Mouse (Mus musculus) heart, postnatal 0 days (tissue): Measurements from ENCODE around the gene Vps13c. TPM values are rescaled to one million over a fixed set of nuclear protein-coding genes. Genes with fewer than 3 reads are reported as not detected.
A peak's percentile ranks its signal among the peaks of the same experiment; 100 is the strongest.

ENCODE experiments used
- ATAC-seq: fragments of 200-750 bp; cut with Nextera tagmentation; 2 replicates; pipeline ENCODE4 v1.8.0; 2017; ENCODE audit warnings: low read depth, moderate number of reproducible peaks, moderate library complexity; ENCODE audit not compliant: insufficient read depth
- DNase-seq: peaks from one replicate; pipeline ENCODE4 v3.0.0-alpha.2; 2016; ENCODE audit warnings: low spot score
- H3K27ac ChIP-seq: fragments of 300-500 bp; sonication (generic); 2 replicates; pipeline ENCODE4 v1.5.1; 2014; ENCODE audit warnings: low read depth, mild to moderate bottlenecking
- H3K27me3 ChIP-seq: fragments of 300-500 bp; sonication (generic); 2 replicates; pipeline ENCODE4 v1.6.1; 2014; ENCODE audit warnings: low read length, mixed read lengths; ENCODE audit not compliant: control insufficient read depth, insufficient read depth
- H3K36me3 ChIP-seq: fragments of 300-500 bp; sonication (generic); replicated peaks from 2 replicates; pipeline ENCODE4 v1.6.1; 2014; ENCODE audit warnings: low read length, mixed read lengths; ENCODE audit not compliant: control insufficient read depth, insufficient read depth
- H3K4me1 ChIP-seq: fragments of 300-500 bp; sonication (generic); 2 replicates; pipeline ENCODE4 v1.6.1; 2014; ENCODE audit warnings: antibody characterized with exemption; ENCODE audit not compliant: control insufficient read depth, insufficient read depth
- H3K4me2 ChIP-seq: fragments of 300-500 bp; sonication (generic); 2 replicates; pipeline ENCODE4 v1.6.1; 2014; ENCODE audit warnings: low read depth, mild to moderate bottlenecking, low read length, moderate library complexity
- H3K4me3 ChIP-seq: fragments of 300-500 bp; sonication (generic); 2 replicates; pipeline ENCODE4 v1.5.1; 2014; ENCODE audit warnings: low read depth, low read length
- H3K9ac ChIP-seq: fragments of 300-500 bp; sonication (generic); replicated peaks from 2 replicates; pipeline ENCODE4 v1.6.1; 2014; ENCODE audit warnings: low read depth, low read length, mixed read lengths
- H3K9me3 ChIP-seq: fragments of 300-500 bp; sonication (generic); replicated peaks from 2 replicates; pipeline ENCODE4 v1.6.1; 2016; ENCODE audit warnings: low read length; ENCODE audit not compliant: control insufficient read depth
- CTCF ChIP-seq: IDR thresholded peaks from 2 replicates; pipeline ENCODE4 v1.5.1; 2016; ENCODE audit warnings: antibody characterized with exemption, control low read depth, low read depth
- EP300 ChIP-seq: IDR thresholded peaks from 2 replicates; pipeline ENCODE4 v1.6.1; 2016; ENCODE audit warnings: antibody characterized with exemption, low read depth
- WGBS: fragments of 180-500 bp; shearing (Covaris S2); extraction: QIAGEN DNeasy Blood & Tissue Kit; methylation state at CpG from one replicate; pipeline ENCODE4 v1.1.7; 2014; 5-methylcytosine and 5-hydroxymethylcytosine counted together
- polyA plus RNA-seq: library from polyadenylated mRNA; unstranded; fragments of >200 nt; fragmentation: Nextera tagmentation; extraction: Ambion mirVana; gene quantifications from 2 replicates; pipeline ENCODE4 v1.2.1, GENCODE M21; 2015
- total RNA-seq: library from RNA; depleted of rRNA; stranded (reverse); fragments of >200 nt; gene quantifications from 2 replicates; pipeline ENCODE4 v1.2.3, GENCODE M21; 2014; ENCODE audit warnings: low replicate concordance

Vps13c gene
- total and polyA plus RNA-seq, 2 experiments from 2014 or later: 3.9 to 26.0 TPM

DNA sequence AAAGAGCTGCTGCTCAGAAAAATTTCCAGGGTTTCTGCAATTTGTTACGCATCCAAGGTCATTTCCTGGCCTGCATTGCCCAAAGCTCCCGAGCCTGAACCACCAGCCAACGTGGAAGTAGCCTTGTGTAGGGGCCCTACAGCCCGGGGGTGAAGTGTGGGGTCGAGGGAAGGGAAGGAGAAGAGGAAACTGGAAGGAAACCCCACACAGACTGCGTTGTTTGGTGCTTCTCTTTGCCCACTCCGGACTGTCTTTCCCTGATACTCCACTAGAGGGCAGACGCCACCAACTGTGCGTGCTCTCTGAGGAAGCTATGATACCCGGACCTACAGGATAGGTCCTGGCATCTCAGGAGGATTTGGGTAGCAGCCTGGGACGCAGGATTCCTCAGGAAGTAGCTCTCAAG is 174.8 kb downstream of the Vps13c start:
- no peaks in the 10 kb centered on the region for H3K9me3 ChIP-seq
- no peaks in the 10 kb centered on the region for H3K36me3 ChIP-seq
- no peak overlapping the region for H3K27ac ChIP-seq
- DNase-seq (peak; percentile 35), ATAC-seq (peak; percentile 60)
- H3K4me3 ChIP-seq: no peak overlapping the region
- no peaks in the 10 kb centered on the region for H3K4me1 ChIP-seq
- no peak overlapping the region for H3K4me2 ChIP-seq
- no peak overlapping the region for H3K9ac ChIP-seq
- TF ChIP-seq EP300: no peak
- TF ChIP-seq CTCF: peak; percentile 95
- H3K27me3 ChIP-seq: peaks cover 11% of the 10 kb centered on the region; the same call in 1 of the 2 replicates
- WGBS: 5% methylated on average over 11 of the region's 11 CpGs

DNA sequence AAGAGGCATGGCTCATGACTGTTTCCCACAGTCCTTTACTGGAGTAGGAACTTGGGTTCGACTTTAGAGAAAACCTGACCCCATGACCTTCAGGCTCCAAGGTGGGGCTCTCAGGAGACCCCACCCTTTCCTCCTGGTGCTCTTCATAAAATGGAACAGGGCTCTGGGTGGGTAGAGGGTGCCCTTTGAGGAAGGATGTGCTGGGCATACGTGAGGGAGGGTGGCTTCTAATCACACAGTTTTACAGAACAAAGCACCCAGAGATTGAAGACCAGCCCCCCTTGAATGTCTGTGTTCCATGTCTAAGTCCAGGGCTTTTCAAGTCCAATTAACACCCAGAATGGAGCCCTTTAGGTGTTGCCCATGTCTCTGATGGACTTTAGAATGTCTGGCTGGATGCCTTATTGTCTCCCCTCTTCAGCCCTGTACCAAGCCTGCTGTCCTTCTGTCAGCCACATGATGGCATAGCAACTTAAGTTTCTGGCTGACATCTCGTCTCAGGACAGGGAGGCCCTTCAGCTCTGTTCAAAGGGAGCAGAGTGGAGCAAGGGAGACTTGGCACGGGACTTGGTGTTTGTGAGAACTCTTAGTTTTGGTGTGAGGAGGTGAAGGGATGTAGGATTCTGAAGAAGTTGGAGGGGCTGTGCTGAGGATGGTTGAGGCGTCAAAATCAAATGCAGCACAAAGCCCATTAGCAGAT is 176.2 kb downstream of the Vps13c start:
- Histone ChIP-seq H3K4me3 (no peak overlapping the region), H3K9ac (no peak overlapping the region), H3K4me1 (no peaks in the 10 kb centered on the region), H3K27ac (no peak overlapping the region), H3K36me3 (no peaks in the 10 kb centered on the region), H3K4me2 (no peak overlapping the region), H3K27me3 (peaks cover 11% of the 10 kb centered on the region; the same call in 1 of the 2 replicates), H3K9me3 (no peaks in the 10 kb centered on the region)
- peak; percentile 86 for TF ChIP-seq CTCF
- TF ChIP-seq EP300: no peak
- WGBS: 45% methylated on average over 5 of the region's 5 CpGs
- DNase-seq: peak; percentile 72
- peak; percentile 75 for ATAC-seq

DNA sequence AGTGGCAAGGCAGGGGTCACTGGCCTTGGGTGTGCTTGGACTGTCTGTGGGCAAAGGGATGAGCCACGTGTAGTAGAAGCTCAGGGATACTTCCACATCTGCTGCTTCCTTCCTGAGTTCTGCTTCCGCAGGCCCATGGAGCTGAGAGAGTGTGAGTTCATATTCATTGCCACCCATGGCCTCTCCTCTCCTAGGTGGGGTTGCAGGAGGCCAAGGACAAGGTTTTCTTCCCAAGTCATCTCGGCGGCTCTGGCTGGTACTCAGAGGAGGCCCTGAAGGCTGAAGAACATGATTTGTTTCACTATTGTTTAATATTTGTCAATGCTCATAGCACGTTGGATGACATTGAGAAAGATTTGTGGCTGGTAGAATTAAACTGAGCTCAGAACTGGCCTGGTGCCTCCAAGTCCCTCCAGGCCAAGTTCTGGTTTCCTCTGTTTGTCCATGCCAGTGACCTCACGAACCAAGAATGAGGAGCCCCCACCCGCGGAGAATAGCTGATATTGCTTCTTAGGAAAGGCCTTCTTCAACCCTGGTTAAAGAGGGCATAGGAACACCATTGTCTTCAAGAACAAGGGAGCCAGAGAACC is 180.7 kb downstream of the Vps13c start:
- no peak for DNase-seq
- Histone ChIP-seq H3K4me2 (no peak overlapping the region), H3K4me1 (no peaks in the 10 kb centered on the region), H3K27me3 (peaks cover 6% of the 10 kb centered on the region; the same call in 1 of the 2 replicates), H3K4me3 (no peak overlapping the region), H3K36me3 (no peaks in the 10 kb centered on the region), H3K9ac (no peak overlapping the region), H3K27ac (no peak overlapping the region), H3K9me3 (no peaks in the 10 kb centered on the region)
- 65% methylated on average over 8 of the region's 8 CpGs for whole genome bisulfite sequencing
- no peak for TF ChIP-seq EP300
- no peak for TF ChIP-seq CTCF
- no peak for ATAC-seq

DNA sequence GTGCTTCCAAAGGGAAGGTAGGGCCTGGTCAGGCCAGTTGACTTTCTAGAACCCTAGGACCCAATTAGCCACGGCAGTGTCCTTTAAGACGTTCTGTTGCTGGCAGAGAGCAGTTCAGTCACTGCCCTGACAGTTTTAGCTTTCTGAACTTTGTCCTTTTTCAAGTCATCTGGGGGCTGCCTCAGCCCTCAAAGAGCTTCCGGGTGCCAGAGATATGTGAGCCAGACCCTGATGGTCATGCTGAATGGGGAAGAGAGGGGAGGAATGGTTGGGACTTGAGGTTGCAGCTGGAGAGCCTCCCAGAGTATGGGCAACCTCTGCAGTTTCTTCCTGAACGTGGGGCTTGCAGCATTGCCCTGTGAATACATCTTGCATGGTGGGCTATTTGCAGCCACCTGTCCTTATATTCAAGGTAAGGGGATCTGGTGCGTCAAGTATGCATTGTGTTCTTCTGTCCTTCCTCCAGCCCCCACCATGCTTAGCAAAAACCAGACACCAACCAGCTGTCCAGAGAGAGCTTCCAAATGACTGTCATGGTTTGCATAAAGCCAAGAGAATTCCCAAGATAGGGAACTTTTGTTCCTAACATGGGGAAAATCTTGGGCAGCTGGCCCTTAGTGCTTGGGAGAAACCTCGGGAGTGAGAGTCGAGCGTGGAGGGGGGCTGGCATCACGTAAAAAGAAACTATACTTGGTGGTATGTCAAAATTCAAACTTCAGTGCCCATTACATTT is 182.3 kb downstream of the Vps13c start:
- H3K9me3 ChIP-seq: no peaks in the 10 kb centered on the region
- H3K27me3 ChIP-seq: 0 out of 2 replicates have a peak, but pooled peaks cover 2% of the 10 kb centered on the region
- ATAC-seq (no peak), DNase-seq (no peak)
- H3K4me1 ChIP-seq: no peaks in the 10 kb centered on the region
- no peak overlapping the region for H3K9ac ChIP-seq
- H3K27ac ChIP-seq: no peak overlapping the region
- WGBS: 68% methylated on average over 9 of the region's 9 CpGs
- H3K4me2 ChIP-seq: no peak overlapping the region
- H3K36me3 ChIP-seq: no peaks in the 10 kb centered on the region
- no peak overlapping the region for H3K4me3 ChIP-seq
- TF ChIP-seq EP300 (no peak), CTCF (no peak)

DNA sequence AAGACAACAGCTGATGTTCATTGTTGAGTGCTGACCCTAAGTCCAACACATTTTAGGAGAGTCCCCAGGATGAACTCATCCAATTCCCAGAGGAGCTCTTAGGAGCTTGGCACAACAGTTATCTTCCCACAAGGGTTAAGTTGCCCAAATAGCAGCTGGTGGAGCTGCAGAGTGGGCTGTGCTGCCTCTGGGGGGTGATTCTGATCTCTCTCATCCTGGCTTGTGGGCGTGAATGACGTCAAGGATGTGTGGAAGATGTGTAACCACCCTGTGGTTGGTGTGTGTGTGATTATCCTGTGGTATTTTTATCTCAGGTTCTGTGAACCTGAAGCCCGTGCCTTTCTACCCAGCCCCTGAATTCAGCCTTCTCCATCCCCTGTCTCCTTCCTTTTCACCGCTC is 188.4 kb downstream of the Vps13c start:
- Histone ChIP-seq H3K36me3 (no peaks in the 10 kb centered on the region), H3K4me1 (no peaks in the 10 kb centered on the region), H3K27me3 (no peaks in the 10 kb centered on the region), H3K27ac (no peak overlapping the region), H3K9me3 (no peaks in the 10 kb centered on the region), H3K4me3 (no peak overlapping the region), H3K9ac (no peak overlapping the region), H3K4me2 (no peak overlapping the region)
- DNase-seq (no peak), ATAC-seq (no peak)
- 46% methylated on average over 4 of the region's 4 CpGs for WGBS
- TF ChIP-seq EP300 (no peak), CTCF (no peak)
